Mouse (Mus musculus) heart, embryonic 13.5 days (tissue): ENCODE measurements around the gene Siae. TPM values are rescaled to one million over a fixed set of nuclear protein-coding genes. Genes with fewer than 3 reads are reported as not detected.

Source experiments
- ATAC-seq: fragments of 200-750 bp; cut with Nextera tagmentation; 2 replicates; pipeline ENCODE4 v1.8.0; 2017; ENCODE audit warnings: moderate TSS enrichment; ENCODE audit not compliant: insufficient number of reproducible peaks, low FRiP score, low TSS enrichment; ENCODE audit errors: extremely low read depth
- H3K27ac ChIP-seq: fragments of 300-500 bp; sonication (generic); replicated peaks from 2 replicates; pipeline ENCODE4 v1.5.1; 2015; ENCODE audit warnings: moderate library complexity, mild to moderate bottlenecking, inconsistent platforms
- H3K27me3 ChIP-seq: fragments of 300-500 bp; sonication (generic); replicated peaks from 2 replicates; pipeline ENCODE4 v1.6.1; 2015; ENCODE audit warnings: mild to moderate bottlenecking, inconsistent platforms
- H3K36me3 ChIP-seq: fragments of 300-500 bp; sonication (generic); 2 replicates; pipeline ENCODE4 v1.6.1; 2015; ENCODE audit warnings: mild to moderate bottlenecking, inconsistent platforms
- H3K4me1 ChIP-seq: fragments of 300-500 bp; sonication (generic); 2 replicates; pipeline ENCODE4 v1.6.1; 2015; ENCODE audit warnings: inconsistent platforms
- H3K4me2 ChIP-seq: fragments of 300-500 bp; sonication (generic); 2 replicates; pipeline ENCODE4 v1.6.1; 2015; ENCODE audit warnings: inconsistent platforms, mild to moderate bottlenecking, moderate library complexity
- H3K4me3 ChIP-seq: fragments of 300-500 bp; sonication (generic); 2 replicates; pipeline ENCODE4 v1.5.1; 2015; ENCODE audit warnings: moderate library complexity, mild to moderate bottlenecking, inconsistent platforms
- H3K9ac ChIP-seq: fragments of 300-500 bp; sonication (generic); 2 replicates; pipeline ENCODE4 v1.6.1; 2015; ENCODE audit warnings: inconsistent platforms, mild to moderate bottlenecking, moderate library complexity
- H3K9me3 ChIP-seq: fragments of 300-500 bp; sonication (generic); 2 replicates; pipeline ENCODE4 v1.6.1; 2016; ENCODE audit warnings: inconsistent platforms
- WGBS: fragments of 180-500 bp; shearing (Covaris S2); methylation state at CpG from one replicate; pipeline ENCODE4 v1.1.7; 2015; ENCODE audit warnings: mixed read lengths; 5-methylcytosine and 5-hydroxymethylcytosine counted together
- polyA plus RNA-seq: library from polyadenylated mRNA; unstranded; fragments of >200 nt; fragmentation: Nextera tagmentation; extraction: Ambion mirVana; gene quantifications from 2 replicates; pipeline ENCODE4 v1.2.1, GENCODE M21; 2015

Gene Siae
- 9.6 and 10.1 TPM in 2 replicates for polyA plus RNA-seq

- Histone ChIP-seq H3K9ac (no peak within 1 kb of the TSS), H3K4me3 (no peak within 1 kb of the TSS), H3K27ac (no peak within 1 kb of the TSS), H3K4me1 (peaks cover 25% of the 10 kb centered on the region), H3K4me2 (no peak within 1 kb of the TSS), H3K27me3 (peaks cover 57% of the 10 kb centered on the region), H3K36me3 (no peaks in the 10 kb centered on the region), H3K9me3 (no peaks in the 10 kb centered on the region)
- WGBS, result 27% methylated on average over 7 of the region's 7 CpGs
- ATAC-seq, result no peak
Measured at GRCm38 (mm10) chr9:37554838-37555748, at the start of gene Siae. Siae (plus strand) TSS chr9:37555698.

GRCm38 (mm10) chr9:37506023-37506422 is 49.5 kb upstream of the Siae start:
- Histone ChIP-seq H3K9me3 (no peaks in the 10 kb centered on the region), H3K36me3 (no peaks in the 10 kb centered on the region), H3K27ac (no peak overlapping the region), H3K4me3 (no peak overlapping the region), H3K4me2 (no peak overlapping the region), H3K27me3 (no peaks in the 10 kb centered on the region), H3K4me1 (no peaks in the 10 kb centered on the region), H3K9ac (no peak overlapping the region)
- ATAC-seq, result no peak
- WGBS, result 91% methylated on average over 1 of the region's 1 CpGs

- no peak overlapping the region for H3K27ac ChIP-seq
Measured at GRCm38 (mm10) chr9:37512097-37512496, 43.4 kb upstream of the Siae start.

GRCm38 (mm10) chr9:37514456-37514855 is 41.0 kb upstream of the Siae start:
- 0 out of 2 replicates have a peak overlapping the region, but pooled peaks have one; percentile 2 for H3K27ac ChIP-seq
- ATAC-seq, result no peak
- no peak overlapping the region for H3K9ac ChIP-seq
- no peaks in the 10 kb centered on the region for H3K27me3 ChIP-seq
- H3K4me1 ChIP-seq, result peaks cover 29% of the 10 kb centered on the region
- H3K4me2 ChIP-seq, result no peak overlapping the region
- no peaks in the 10 kb centered on the region for H3K9me3 ChIP-seq
- 62% methylated on average over 3 of the region's 3 CpGs for WGBS
- peaks cover 9% of the 10 kb centered on the region for H3K36me3 ChIP-seq
- no peak overlapping the region for H3K4me3 ChIP-seq

More at GRCm38 (mm10) chr9:37512097-37512496, 43.4 kb upstream of the Siae start:
- Histone ChIP-seq H3K4me1 (peaks cover 29% of the 10 kb centered on the region), H3K9ac (no peak overlapping the region), H3K4me2 (no peak overlapping the region), H3K27me3 (no peaks in the 10 kb centered on the region), H3K9me3 (no peaks in the 10 kb centered on the region), H3K36me3 (no peaks in the 10 kb centered on the region), H3K4me3 (no peak overlapping the region)
- 86% methylated on average over 2 of the region's 2 CpGs for WGBS
- ATAC-seq, result no peak

- Histone ChIP-seq H3K4me2 (no peak overlapping the region), H3K4me3 (no peak overlapping the region)
Measured at GRCm38 (mm10) chr9:37517467-37517866, 38.0 kb upstream of the Siae start.

GRCm38 (mm10) chr9:37518991-37519390 is 36.5 kb upstream of the Siae start:
- no peak overlapping the region for H3K4me3 ChIP-seq
- no peaks in the 10 kb centered on the region for H3K9me3 ChIP-seq
- H3K4me1 ChIP-seq, result peaks cover 19% of the 10 kb centered on the region
- WGBS, result 86% methylated on average over 8 of the region's 8 CpGs
- H3K36me3 ChIP-seq, result peaks cover 48% of the 10 kb centered on the region
- ATAC-seq, result no peak
- H3K27me3 ChIP-seq, result no peaks in the 10 kb centered on the region
- H3K9ac ChIP-seq, result no peak overlapping the region
- no peak overlapping the region for H3K4me2 ChIP-seq
- no peak overlapping the region for H3K27ac ChIP-seq

More at GRCm38 (mm10) chr9:37517467-37517866, 38.0 kb upstream of the Siae start:
- Histone ChIP-seq H3K27ac (no peak overlapping the region), H3K9me3 (no peaks in the 10 kb centered on the region), H3K9ac (no peak overlapping the region), H3K36me3 (peaks cover 36% of the 10 kb centered on the region), H3K4me1 (peaks cover 29% of the 10 kb centered on the region), H3K27me3 (no peaks in the 10 kb centered on the region)
- 46% methylated on average over 1 of the region's 1 CpGs for WGBS
- no peak for ATAC-seq

- Histone ChIP-seq H3K4me3 (no peak overlapping the region), H3K9ac (no peak overlapping the region), H3K4me1 (peaks cover 10% of the 10 kb centered on the region), H3K9me3 (no peaks in the 10 kb centered on the region), H3K27ac (no peak overlapping the region), H3K4me2 (no peak overlapping the region), H3K27me3 (no peaks in the 10 kb centered on the region), H3K36me3 (peaks cover 58% of the 10 kb centered on the region)
- 83% methylated on average over 2 of the region's 2 CpGs for WGBS
- ATAC-seq, result no peak
Measured at GRCm38 (mm10) chr9:37519995-37520394, 35.5 kb upstream of the Siae start.

- no peak overlapping the region for H3K27ac ChIP-seq
- WGBS, result 70% methylated on average over 2 of the region's 2 CpGs
- H3K9ac ChIP-seq, result no peak overlapping the region
- H3K27me3 ChIP-seq, result peaks cover 41% of the 10 kb centered on the region
- no peaks in the 10 kb centered on the region for H3K9me3 ChIP-seq
- H3K36me3 ChIP-seq, result peaks cover 52% of the 10 kb centered on the region
- H3K4me2 ChIP-seq, result no peak overlapping the region
- ATAC-seq, result no peak
- H3K4me1 ChIP-seq, result peaks cover 33% of the 10 kb centered on the region
- H3K4me3 ChIP-seq, result no peak overlapping the region
Measured at GRCm38 (mm10) chr9:37525461-37525860, 30.0 kb upstream of the Siae start.

- Histone ChIP-seq H3K27ac (no peak overlapping the region), H3K4me2 (peak overlapping the region; percentile 91), H3K27me3 (peaks cover 45% of the 10 kb centered on the region), H3K9me3 (no peaks in the 10 kb centered on the region), H3K4me3 (peak overlapping the region; percentile 58), H3K9ac (peak overlapping the region; percentile 82), H3K4me1 (peaks cover 43% of the 10 kb centered on the region), H3K36me3 (peaks cover 42% of the 10 kb centered on the region)
- WGBS, result 25% methylated on average over 21 of the region's 21 CpGs
- ATAC-seq, result no peak
Measured at GRCm38 (mm10) chr9:37526443-37527395, 28.8 kb upstream of the Siae start.

- Histone ChIP-seq H3K4me3 (peak within 1 kb of the TSS; percentile 58), H3K27me3 (peaks cover 50% of the 10 kb centered on the region), H3K9ac (peak within 1 kb of the TSS; percentile 82), H3K4me2 (peak within 1 kb of the TSS; percentile 91), H3K27ac (peak within 1 kb of the TSS; percentile 90), H3K4me1 (peaks cover 45% of the 10 kb centered on the region), H3K9me3 (no peaks in the 10 kb centered on the region), H3K36me3 (peaks cover 34% of the 10 kb centered on the region)
- 4% methylated on average over 41 of the region's 41 CpGs for WGBS
- ATAC-seq, result 0 out of 2 replicates have a peak, but pooled peaks have one; percentile 18
Measured at GRCm38 (mm10) chr9:37527396-37528224, 27.9 kb upstream of the Siae start, which contains the start of gene Esam. Esam (plus strand) TSS chr9:37528078.
